Mouse (Mus musculus) limb, embryonic 13.5 days (tissue): ENCODE measurements around the gene Cabin1. TPM values are rescaled to one million over a fixed set of nuclear protein-coding genes. Genes with fewer than 3 reads are reported as not detected.

ENCODE experiments used
- ATAC-seq: fragments of 200-750 bp; cut with Nextera tagmentation; 2 replicates; pipeline ENCODE4 v1.8.0; 2017; ENCODE audit warnings: low read depth, moderate number of reproducible peaks, moderate TSS enrichment; ENCODE audit not compliant: low FRiP score
- H3K27ac ChIP-seq: fragments of 300-500 bp; sonication (generic); 2 replicates; pipeline ENCODE4 v1.5.1; 2015; ENCODE audit warnings: inconsistent platforms, mild to moderate bottlenecking, moderate library complexity
- H3K27me3 ChIP-seq: fragments of 300-500 bp; sonication (generic); 2 replicates; pipeline ENCODE4 v1.6.1; 2015; ENCODE audit warnings: mild to moderate bottlenecking, inconsistent platforms
- H3K36me3 ChIP-seq: fragments of 300-500 bp; sonication (generic); 2 replicates; pipeline ENCODE4 v1.6.1; 2015; ENCODE audit warnings: inconsistent platforms, mild to moderate bottlenecking, moderate library complexity
- H3K4me1 ChIP-seq: fragments of 300-500 bp; sonication (generic); 2 replicates; pipeline ENCODE4 v1.6.1; 2015; ENCODE audit warnings: inconsistent platforms
- H3K4me2 ChIP-seq: fragments of 300-500 bp; sonication (generic); replicated peaks from 2 replicates; pipeline ENCODE4 v1.6.1; 2015; ENCODE audit warnings: inconsistent platforms, mild to moderate bottlenecking, moderate library complexity
- H3K4me3 ChIP-seq: fragments of 300-500 bp; sonication (generic); 2 replicates; pipeline ENCODE4 v1.5.1; 2015; ENCODE audit warnings: moderate library complexity, mild to moderate bottlenecking, inconsistent platforms
- H3K9ac ChIP-seq: fragments of 300-500 bp; sonication (generic); 2 replicates; pipeline ENCODE4 v1.6.1; 2015; ENCODE audit warnings: mild to moderate bottlenecking, inconsistent platforms
- H3K9me3 ChIP-seq: fragments of 300-500 bp; sonication (generic); 2 replicates; pipeline ENCODE4 v1.6.1; 2016; ENCODE audit warnings: inconsistent platforms
- WGBS: fragments of 180-500 bp; shearing (Covaris S2); methylation state at CpG from one replicate; pipeline ENCODE4 v1.1.7; 2015; 5-methylcytosine and 5-hydroxymethylcytosine counted together
- polyA plus RNA-seq: library from polyadenylated mRNA; unstranded; fragments of >200 nt; fragmentation: Nextera tagmentation; extraction: Ambion mirVana; gene quantifications from 2 replicates; pipeline ENCODE4 v1.2.1, GENCODE M21; 2015

Cabin1 gene
- polyA plus RNA-seq, 1 experiment from 2014 or later = 32.5 TPM

- Histone ChIP-seq H3K27me3 (no peaks in the 10 kb centered on the region), H3K36me3 (peaks cover 97% of the 10 kb centered on the region), H3K27ac (no peak overlapping the region), H3K9ac (no peak overlapping the region), H3K4me2 (no peak overlapping the region), H3K4me3 (no peak overlapping the region), H3K9me3 (no peaks in the 10 kb centered on the region), H3K4me1 (no peaks in the 10 kb centered on the region)
- WGBS = 94% methylated on average over 16 of the region's 16 CpGs
- ATAC-seq = no peak
Observed at GRCm38 (mm10) chr10:75651381-75652068, 112.6 kb downstream of the Cabin1 start.

DNA sequence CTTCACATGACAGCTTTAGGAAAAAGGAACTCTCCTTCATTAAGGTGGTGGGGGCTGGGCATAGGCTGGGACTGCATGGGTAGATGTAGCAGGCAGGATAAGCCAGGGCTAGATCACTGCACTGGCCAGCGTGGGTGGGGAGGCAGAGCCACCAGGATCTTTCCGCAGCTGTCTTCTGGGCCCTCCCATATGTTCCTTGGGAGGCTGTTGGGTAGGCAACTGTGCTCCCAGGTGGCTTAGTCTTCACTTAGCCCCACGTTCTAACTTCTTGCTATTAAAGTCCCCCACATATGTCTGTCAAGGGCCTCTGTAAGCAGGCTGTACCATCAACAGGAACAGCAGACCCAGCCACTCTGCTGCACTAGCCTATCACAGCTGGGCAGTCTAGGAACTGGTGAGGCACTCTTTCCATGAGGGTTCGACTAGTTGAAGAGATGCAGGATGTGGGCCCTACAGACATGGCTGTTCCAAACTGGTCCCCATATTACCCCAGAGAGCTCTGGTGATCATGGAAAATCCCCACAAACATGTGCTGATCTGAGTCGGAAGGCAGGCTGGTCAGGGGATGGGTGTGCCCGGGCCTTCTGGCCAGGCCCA, 113.7 kb downstream of the Cabin1 start:
- Histone ChIP-seq H3K9ac (no peak overlapping the region), H3K4me3 (no peak overlapping the region), H3K36me3 (peaks cover 97% of the 10 kb centered on the region), H3K4me2 (no peak overlapping the region), H3K27me3 (no peaks in the 10 kb centered on the region), H3K4me1 (no peaks in the 10 kb centered on the region), H3K9me3 (no peaks in the 10 kb centered on the region), H3K27ac (no peak overlapping the region)
- 83% methylated on average over 6 of the region's 6 CpGs for WGBS
- 0 out of 2 replicates have a peak, but pooled peaks have one; percentile 17 for ATAC-seq

DNA sequence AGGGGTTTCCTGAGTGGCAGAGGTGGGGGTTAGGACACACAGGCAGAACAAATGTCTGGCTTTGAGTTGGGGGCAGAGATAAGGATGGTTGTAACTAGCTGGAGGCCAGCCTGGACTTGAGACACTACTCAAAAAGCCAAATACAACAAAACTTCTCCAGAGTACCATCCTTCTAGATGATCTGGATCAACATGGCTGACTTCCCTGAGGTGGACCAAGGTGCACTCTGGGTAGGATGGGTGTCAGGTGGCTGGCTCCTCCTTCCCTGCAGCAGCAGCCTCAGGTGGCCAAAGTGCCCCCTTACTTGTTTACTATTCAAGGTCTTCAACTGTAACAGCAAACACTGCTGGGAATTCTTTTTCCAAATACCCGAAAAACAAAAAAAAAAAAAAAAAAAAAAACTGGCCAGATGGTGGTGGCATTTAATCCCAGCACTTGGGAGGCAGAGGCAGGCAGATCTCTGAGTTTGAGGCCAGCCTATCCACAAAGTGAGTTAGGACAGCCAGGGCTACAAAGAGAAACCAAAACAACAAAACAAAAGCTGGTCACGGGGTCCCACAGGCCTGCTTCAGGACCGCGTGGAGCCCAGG, 114.6 kb downstream of the Cabin1 start:
- Histone ChIP-seq H3K36me3 (peaks cover 91% of the 10 kb centered on the region), H3K9me3 (no peaks in the 10 kb centered on the region), H3K4me3 (no peak overlapping the region), H3K9ac (no peak overlapping the region), H3K27me3 (no peaks in the 10 kb centered on the region), H3K4me2 (no peak overlapping the region), H3K27ac (no peak overlapping the region), H3K4me1 (no peaks in the 10 kb centered on the region)
- no peak for ATAC-seq
- 93% methylated on average over 4 of the region's 4 CpGs for WGBS

GRCm38 (mm10) chr10:75649001-75649400, 115.1 kb downstream of the Cabin1 start:
- no peak overlapping the region for H3K9ac ChIP-seq
- WGBS = 91% methylated on average over 7 of the region's 7 CpGs
- H3K9me3 ChIP-seq = no peaks in the 10 kb centered on the region
- H3K4me2 ChIP-seq = no peak overlapping the region
- H3K4me3 ChIP-seq = no peak overlapping the region
- H3K27ac ChIP-seq = no peak overlapping the region
- H3K36me3 ChIP-seq = peaks cover 87% of the 10 kb centered on the region
- H3K27me3 ChIP-seq = no peaks in the 10 kb centered on the region
- peaks cover 2% of the 10 kb centered on the region; the same call in 1 of the 2 replicates for H3K4me1 ChIP-seq
- ATAC-seq = no peak

GRCm38 (mm10) chr10:75648091-75648490, 116.0 kb downstream of the Cabin1 start:
- 86% methylated on average over 6 of the region's 6 CpGs for WGBS
- peaks cover 11% of the 10 kb centered on the region for H3K4me1 ChIP-seq
- H3K9me3 ChIP-seq = no peaks in the 10 kb centered on the region
- no peak overlapping the region for H3K27ac ChIP-seq
- no peak overlapping the region for H3K9ac ChIP-seq
- no peak for ATAC-seq
- no peak overlapping the region for H3K4me3 ChIP-seq
- peaks cover 79% of the 10 kb centered on the region for H3K36me3 ChIP-seq
- H3K27me3 ChIP-seq = no peaks in the 10 kb centered on the region
- no peak overlapping the region for H3K4me2 ChIP-seq

- no peak overlapping the region for H3K9ac ChIP-seq
- WGBS = 86% methylated on average over 3 of the region's 3 CpGs
- H3K4me1 ChIP-seq = peaks cover 14% of the 10 kb centered on the region
- no peak overlapping the region for H3K4me2 ChIP-seq
- peaks cover 72% of the 10 kb centered on the region for H3K36me3 ChIP-seq
- no peak for ATAC-seq
- H3K27me3 ChIP-seq = no peaks in the 10 kb centered on the region
- no peak overlapping the region for H3K4me3 ChIP-seq
- no peaks in the 10 kb centered on the region for H3K9me3 ChIP-seq
- H3K27ac ChIP-seq = 0 out of 2 replicates have a peak overlapping the region, but pooled peaks have one; percentile 10
Observed at GRCm38 (mm10) chr10:75647362-75647761, 116.8 kb downstream of the Cabin1 start.

DNA sequence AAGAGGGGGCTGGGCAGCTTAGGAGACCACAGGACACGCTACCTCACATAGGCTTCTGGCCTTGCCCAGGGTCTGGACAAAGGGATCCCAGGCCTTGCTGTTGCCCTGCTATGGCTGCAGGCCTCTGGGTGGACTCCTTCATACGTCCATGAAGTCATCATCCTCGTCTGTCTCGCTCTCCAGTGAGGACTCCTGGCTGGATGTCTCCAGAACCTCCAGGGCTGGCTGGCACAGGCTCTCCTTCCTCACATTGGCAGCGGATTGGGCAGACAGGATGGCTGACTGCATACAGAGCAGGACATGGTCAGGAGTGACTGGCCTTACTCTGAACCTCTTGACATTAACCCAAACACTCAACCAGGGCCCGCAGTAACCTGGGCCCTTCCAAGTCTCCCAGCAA, 117.7 kb downstream of the Cabin1 start:
- WGBS = 88% methylated on average over 6 of the region's 6 CpGs
- Histone ChIP-seq H3K4me3 (no peak overlapping the region), H3K4me2 (no peak overlapping the region), H3K4me1 (peaks cover 14% of the 10 kb centered on the region), H3K27ac (no peak overlapping the region), H3K9ac (no peak overlapping the region), H3K9me3 (no peaks in the 10 kb centered on the region), H3K36me3 (peaks cover 62% of the 10 kb centered on the region), H3K27me3 (no peaks in the 10 kb centered on the region)
- ATAC-seq = no peak

DNA sequence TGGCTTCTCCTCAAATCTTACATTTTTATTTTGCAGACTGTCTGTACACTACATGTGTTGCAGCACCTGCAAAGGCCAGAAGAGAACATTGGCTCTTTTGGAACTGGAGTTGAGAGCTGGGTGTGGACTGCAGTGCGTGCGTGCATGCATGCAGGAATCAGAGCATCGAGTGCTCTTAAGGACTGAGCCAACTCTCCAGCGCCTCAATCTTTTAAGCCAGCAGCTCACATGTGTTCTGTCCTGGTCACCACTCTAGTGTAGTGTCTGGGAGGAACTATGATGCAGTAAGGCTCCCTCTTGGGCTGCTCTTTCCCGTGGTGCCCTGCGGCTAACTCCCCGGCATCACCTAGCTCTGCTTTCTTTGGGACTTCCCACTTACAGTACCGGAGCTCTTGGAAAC, 118.5 kb downstream of the Cabin1 start:
- peaks cover 54% of the 10 kb centered on the region for H3K36me3 ChIP-seq
- no peaks in the 10 kb centered on the region for H3K27me3 ChIP-seq
- ATAC-seq = no peak
- H3K4me2 ChIP-seq = no peak overlapping the region
- H3K9me3 ChIP-seq = no peaks in the 10 kb centered on the region
- no peak overlapping the region for H3K27ac ChIP-seq
- peaks cover 14% of the 10 kb centered on the region for H3K4me1 ChIP-seq
- H3K4me3 ChIP-seq = no peak overlapping the region
- H3K9ac ChIP-seq = no peak overlapping the region
- 87% methylated on average over 8 of the region's 8 CpGs for WGBS

DNA sequence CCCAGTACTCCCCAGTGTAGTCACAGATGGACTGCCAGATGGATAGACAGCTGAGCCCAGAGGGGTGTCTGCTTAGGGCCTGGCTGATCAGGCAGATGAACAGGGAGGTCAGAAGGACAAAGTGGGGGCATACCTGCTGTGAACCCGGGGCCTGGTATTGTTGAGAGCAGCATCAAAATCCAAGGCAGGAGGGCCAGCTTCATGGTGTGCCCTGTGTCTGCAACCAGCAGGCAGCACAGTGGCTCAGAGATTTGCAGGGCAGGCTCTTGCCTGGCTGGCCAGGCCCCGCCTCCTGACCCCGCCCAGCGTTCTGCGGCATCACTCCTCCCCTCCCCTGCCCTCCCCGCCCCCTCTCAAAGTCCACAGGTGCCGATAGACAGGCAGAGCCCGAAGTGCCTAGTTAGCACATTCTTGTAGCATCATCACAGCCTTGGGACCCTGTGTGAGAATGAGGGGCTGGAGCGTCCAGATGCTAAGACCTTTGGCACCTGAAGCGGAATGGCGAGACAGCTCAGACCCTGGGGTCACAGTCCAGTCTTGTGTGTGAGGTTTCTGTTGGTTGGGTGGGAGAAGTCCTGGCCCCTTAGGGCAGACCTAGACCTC, 120.3 kb downstream of the Cabin1 start, which contains the start of gene Susd2:
Susd2 (minus strand) TSS at position 268 of the 603 bp plus-strand sequence.
- Histone ChIP-seq H3K9me3 (no peaks in the 10 kb centered on the region), H3K36me3 (peaks cover 36% of the 10 kb centered on the region), H3K4me3 (peak within 1 kb of the TSS; percentile 14; the same call in 1 of the 2 replicates), H3K4me2 (peak within 1 kb of the TSS; percentile 51), H3K27ac (no peak within 1 kb of the TSS), H3K27me3 (no peaks in the 10 kb centered on the region), H3K9ac (peak within 1 kb of the TSS; percentile 51), H3K4me1 (peaks cover 14% of the 10 kb centered on the region)
- whole genome bisulfite sequencing = 9% methylated on average over 11 of the region's 11 CpGs
- ATAC-seq = peak; percentile 64; the same call in 1 of the 2 replicates

DNA sequence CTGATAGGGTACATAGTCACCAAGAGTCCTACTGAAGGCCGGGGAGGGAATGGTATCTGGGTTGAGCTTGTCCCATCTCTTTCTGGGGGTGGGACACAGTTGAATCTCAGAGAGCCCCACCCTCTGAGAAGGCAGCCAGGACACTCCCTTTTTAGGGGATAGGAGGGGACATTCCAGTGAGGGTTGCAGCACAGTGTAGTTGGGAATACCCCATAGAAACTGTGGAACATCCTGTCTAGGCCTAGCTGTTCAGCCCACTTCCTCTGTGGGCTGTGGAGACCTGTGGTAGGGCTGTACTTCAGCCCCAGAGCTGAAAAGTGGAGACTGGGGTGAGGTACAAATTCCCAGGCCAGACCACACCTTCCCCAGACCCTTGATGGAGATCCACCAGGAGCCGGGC, 121.2 kb downstream of the Cabin1 start:
- Histone ChIP-seq H3K9me3 (no peaks in the 10 kb centered on the region), H3K4me2 (no peak overlapping the region), H3K9ac (peak overlapping the region; percentile 51), H3K36me3 (peaks cover 28% of the 10 kb centered on the region), H3K4me3 (no peak overlapping the region), H3K4me1 (peaks cover 14% of the 10 kb centered on the region), H3K27ac (no peak overlapping the region), H3K27me3 (no peaks in the 10 kb centered on the region)
- 84% methylated on average over 2 of the region's 2 CpGs for WGBS
- ATAC-seq = no peak

DNA sequence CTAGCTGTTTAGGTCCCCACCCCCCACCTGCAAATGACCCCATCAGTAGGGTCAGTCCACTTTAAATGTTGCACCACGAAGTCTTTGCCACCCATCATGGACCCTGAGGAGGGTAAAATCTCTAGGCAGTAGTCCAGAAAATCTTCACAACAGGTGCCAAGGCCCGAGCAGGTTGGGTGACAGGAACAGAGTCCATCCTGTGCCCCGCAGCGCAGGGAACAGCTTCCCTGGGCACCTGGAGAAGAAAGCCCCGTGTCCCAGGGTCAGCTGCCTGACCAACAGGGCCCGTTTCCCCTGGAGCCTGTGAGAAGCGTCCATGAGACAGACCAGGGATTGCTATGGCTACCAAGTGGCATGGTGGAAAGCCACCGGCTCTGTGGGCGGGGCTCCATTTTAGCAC, 121.7 kb downstream of the Cabin1 start:
- Histone ChIP-seq H3K4me2 (no peak overlapping the region), H3K4me3 (no peak overlapping the region), H3K27me3 (no peaks in the 10 kb centered on the region), H3K9ac (no peak overlapping the region), H3K9me3 (no peaks in the 10 kb centered on the region), H3K36me3 (peaks cover 24% of the 10 kb centered on the region), H3K4me1 (peaks cover 14% of the 10 kb centered on the region), H3K27ac (no peak overlapping the region)
- ATAC-seq = no peak
- 81% methylated on average over 9 of the region's 9 CpGs for WGBS

DNA sequence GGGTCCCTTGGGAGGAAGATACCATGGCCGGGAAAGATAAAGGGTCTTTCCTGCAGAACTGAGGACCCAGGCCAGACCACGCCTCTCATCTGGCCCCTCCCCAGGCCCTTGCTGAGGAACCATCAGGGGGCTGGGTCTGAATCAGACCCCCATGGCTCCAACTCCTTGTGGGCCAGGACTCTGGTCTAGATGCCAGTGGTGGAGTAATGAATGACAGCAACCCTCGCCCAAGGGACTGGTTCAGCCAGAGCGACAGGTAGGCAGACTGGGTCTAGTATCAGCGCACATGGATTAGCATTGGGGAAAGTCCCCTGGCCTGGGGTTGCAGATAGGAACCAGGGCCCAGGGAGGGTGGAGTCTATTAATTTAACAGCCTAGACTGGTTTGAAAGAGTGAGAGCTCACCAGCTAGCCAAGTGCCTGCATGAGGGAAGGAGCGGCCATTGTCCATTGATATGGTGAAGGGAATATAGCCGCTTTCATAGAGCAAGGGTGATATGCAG, 122.4 kb downstream of the Cabin1 start:
- 91% methylated on average over 7 of the region's 7 CpGs for WGBS
- H3K9me3 ChIP-seq = no peaks in the 10 kb centered on the region
- H3K36me3 ChIP-seq = peaks cover 17% of the 10 kb centered on the region
- peaks cover 14% of the 10 kb centered on the region for H3K4me1 ChIP-seq
- H3K4me2 ChIP-seq = no peak overlapping the region
- no peaks in the 10 kb centered on the region for H3K27me3 ChIP-seq
- H3K9ac ChIP-seq = no peak overlapping the region
- H3K4me3 ChIP-seq = no peak overlapping the region
- H3K27ac ChIP-seq = no peak overlapping the region
- ATAC-seq = no peak
